Mouse (Mus musculus) small intestine, adult 2 months (tissue): ENCODE measurements around the gene Chtf18.

Source experiments
- CTCF ChIP-seq: fragments of 200-500 bp; IDR thresholded peaks from 2 replicates; pipeline ENCODE4 v1.5.1; 2012; ENCODE audit warnings: low read depth, mild to moderate bottlenecking, control low read depth, inconsistent platforms, low read length, moderate library complexity, mixed read lengths; ENCODE audit not compliant: insufficient replicate concordance, insufficient read length; ENCODE audit errors: extremely low read depth
- POLR2A ChIP-seq: fragments of 200-500 bp; IDR thresholded peaks from 2 replicates; pipeline ENCODE4 v1.6.1; 2012; ENCODE audit warnings: low read depth, mild to moderate bottlenecking, control low read depth, inconsistent platforms, low read length, moderate library complexity

DNA sequence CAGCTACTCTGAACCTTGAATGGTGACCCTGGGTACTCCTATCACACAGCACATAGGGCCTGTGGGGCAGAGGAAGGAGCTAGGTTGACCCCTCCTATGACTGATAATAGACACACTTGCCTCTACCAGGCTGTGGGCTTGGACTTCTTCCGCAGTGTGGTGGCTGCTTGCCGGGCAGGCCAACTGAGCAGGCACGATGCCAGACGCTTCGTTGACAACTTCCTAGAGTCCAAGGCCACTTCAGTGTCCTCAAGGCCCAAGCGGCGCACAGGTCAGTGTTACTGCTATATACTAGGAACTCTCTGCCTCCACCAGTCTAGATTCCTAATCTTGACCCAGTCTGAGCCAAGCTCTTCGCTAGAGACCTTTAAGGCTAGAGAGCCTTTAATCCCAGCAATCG lies 16.6 kb upstream of the Chtf18 start:
- no peak for TF ChIP-seq CTCF
- no peak for TF ChIP-seq POLR2A
